Mouse (Mus musculus) T-helper 1 cell (primary cell): Measurements from ENCODE around the gene Rnf168.

Experiments
- in situ Hi-C: fragments of 300-600 bp; cut with MboI, MseI; formaldehyde crosslinking; loops from one replicate; pipeline ENCODE4 v1.15.1; 2025; ENCODE audit warnings: high pct_unique_total_duplicates

Rnf168 gene

GRCm38 (mm10) chr16:32312859-32313258 lies 35.6 kb downstream of the Rnf168 start:
- in situ Hi-C loops = no loop called here

GRCm38 (mm10) chr16:32316601-32317000 lies 39.3 kb downstream of the Rnf168 start:
- in situ Hi-C loops = no loop called here

- in situ Hi-C loops = no loop called here
Observed at GRCm38 (mm10) chr16:32323953-32324352, 46.7 kb downstream of the Rnf168 start.

- in situ Hi-C loops = loop anchor here (10.0 kb wide), 1 partner anchor 1646 kb away; no protein-coding TSS in a partner anchor
Observed at GRCm38 (mm10) chr16:32330876-32331670, 53.8 kb downstream of the Rnf168 start.

GRCm38 (mm10) chr16:32332040-32332555 lies 54.8 kb downstream of the Rnf168 start, which contains the start of gene Ubxn7:
Gene Ubxn7, plus strand, starts transcription at chr16:32332257.
- in situ Hi-C loops = loop anchor here (10.0 kb wide), 1 partner anchor 1647 kb away; no protein-coding TSS in a partner anchor

GRCm38 (mm10) chr16:32332556-32333511 lies 55.6 kb downstream of the Rnf168 start:
- in situ Hi-C loops = loop anchor here (10.0 kb wide), 1 partner anchor 1648 kb away; no protein-coding TSS in a partner anchor

GRCm38 (mm10) chr16:32335146-32335545 lies 57.9 kb downstream of the Rnf168 start:
- in situ Hi-C loops = loop anchor here (10.0 kb wide), 1 partner anchor 1650 kb away; no protein-coding TSS in a partner anchor

- in situ Hi-C loops = loop anchor here (10.0 kb wide), 1 partner anchor 1651 kb away; no protein-coding TSS in a partner anchor
Observed at GRCm38 (mm10) chr16:32336026-32336780, 58.9 kb downstream of the Rnf168 start.

GRCm38 (mm10) chr16:32337001-32337400 lies 59.7 kb downstream of the Rnf168 start:
- in situ Hi-C loops = loop anchor here (10.0 kb wide), 1 partner anchor 1652 kb away; no protein-coding TSS in a partner anchor

- in situ Hi-C loops = no loop called here
Observed at GRCm38 (mm10) chr16:32340451-32340850, 63.2 kb downstream of the Rnf168 start.

GRCm38 (mm10) chr16:32345521-32345920 lies 68.3 kb downstream of the Rnf168 start:
- in situ Hi-C loops = no loop called here

GRCm38 (mm10) chr16:32350776-32351175 lies 73.5 kb downstream of the Rnf168 start:
- in situ Hi-C loops = no loop called here
